Mouse (Mus musculus) CH12.LX (cell line): ENCODE data around the gene Ccnl1. TPM values are rescaled to one million over a fixed set of nuclear protein-coding genes. Genes with fewer than 3 reads are reported as not detected.
A peak's percentile ranks its signal among the peaks of the same experiment; 100 is the strongest.

ENCODE experiments used
- DNase-seq: peaks from one replicate; pipeline ENCODE4 v3.0.0-alpha.2; 2013; ENCODE audit errors: extremely low read depth
- H3K27ac ChIP-seq: 2 replicates; pipeline ENCODE4 v1.5.1; 2012; ENCODE audit warnings: low read depth, mild to moderate bottlenecking, control low read depth, moderate library complexity; ENCODE audit not compliant: insufficient read depth
- H3K27me3 ChIP-seq: replicated peaks from 2 replicates; pipeline ENCODE3; 2012; ENCODE audit warnings: inconsistent platforms
- H3K36me3 ChIP-seq, 2 experiments: replicated peaks in 1 of 2; 2 replicates each; pipeline versions ENCODE3 to v1.6.1; 2012; ENCODE audit warnings: inconsistent platforms in 1 of 2, low read length in 1 of 2, mild to moderate bottlenecking in 1 of 2, mixed read lengths in 1 of 2, moderate library complexity in 1 of 2; ENCODE audit not compliant: control insufficient read depth in 1 of 2, insufficient read depth in 1 of 2
- H3K4me1 ChIP-seq, 2 experiments: 2 replicates each; pipeline ENCODE4 v1.6.1; 2012; ENCODE audit warnings: inconsistent platforms in 1 of 2, moderate library complexity in 1 of 2; ENCODE audit not compliant: insufficient read depth in 2 of 2, control insufficient read depth in 1 of 2
- H3K4me2 ChIP-seq: 2 replicates; pipeline ENCODE4 v1.6.1; 2012; ENCODE audit warnings: low read depth, mild to moderate bottlenecking, control low read depth; ENCODE audit not compliant: poor library complexity, insufficient read depth, severe bottlenecking
- H3K4me3 ChIP-seq, 3 experiments: fragments of 150-350 bp in 1 of 3; sonication (generic) in 1 of 3; replicated peaks in 1 of 3; 2 replicates each; pipeline versions ENCODE3 to v1.5.1; 2011 to 2012; ENCODE audit warnings: low read depth in 2 of 3, low read length in 2 of 3, mild to moderate bottlenecking in 2 of 3, moderate library complexity in 2 of 3, control low read depth in 1 of 3, improper control_type of control experiment in 1 of 3, inconsistent platforms in 1 of 3, mixed read lengths in 1 of 3; ENCODE audit not compliant: poor library complexity in 1 of 3
- H3K79me2 ChIP-seq: replicated peaks from 2 replicates; pipeline ENCODE4 v1.6.1; 2012; ENCODE audit warnings: mild to moderate bottlenecking, moderate library complexity; ENCODE audit not compliant: control insufficient read depth, poor library complexity, insufficient read depth, severe bottlenecking; ENCODE audit errors: extremely low read depth
- H3K9ac ChIP-seq: 2 replicates; pipeline ENCODE4 v1.6.1; 2012; ENCODE audit warnings: low read depth, mild to moderate bottlenecking, control low read depth, moderate library complexity; ENCODE audit not compliant: insufficient read depth
- H3K9me3 ChIP-seq: replicated peaks from 2 replicates; pipeline ENCODE3; 2012; ENCODE audit warnings: low read length, inconsistent platforms, mixed read lengths
- CHD1 ChIP-seq: IDR thresholded peaks from 2 replicates; pipeline ENCODE4 v1.6.1; 2012; ENCODE audit warnings: low read depth, low read length, improper control_type of control experiment, inconsistent platforms
- CHD2 ChIP-seq: IDR thresholded peaks from 2 replicates; pipeline ENCODE4 v1.6.1; 2011; ENCODE audit warnings: low read length, improper control_type of control experiment
- CTCF ChIP-seq, 2 experiments: IDR thresholded peaks in 1 of 2; conservative IDR thresholded peaks in 1 of 2; 2 replicates each; pipeline ENCODE4 v1.5.1; 2011 to 2012; ENCODE audit warnings: low read depth in 2 of 2, low read length in 2 of 2, improper control_type of control experiment in 1 of 2, inconsistent platforms in 1 of 2, mild to moderate bottlenecking in 1 of 2, moderate library complexity in 1 of 2
- ETS1 ChIP-seq: conservative IDR thresholded peaks from 2 replicates; pipeline ENCODE4 v1.6.1; 2012; ENCODE audit warnings: low read depth, mild to moderate bottlenecking, inconsistent platforms, low read length, improper control_type of control experiment, moderate library complexity
- HCFC1 ChIP-seq: IDR thresholded peaks from 2 replicates; pipeline ENCODE4 v1.6.1; 2012; ENCODE audit warnings: low read depth, mild to moderate bottlenecking, inconsistent platforms, low read length, improper control_type of control experiment
- IRF4 ChIP-seq: IDR thresholded peaks from 2 replicates; pipeline ENCODE4 v1.6.1; 2014; ENCODE audit warnings: low read depth, mild to moderate bottlenecking, inconsistent platforms, low read length, improper control_type of control experiment
- NRF1 ChIP-seq: IDR thresholded peaks from 2 replicates; pipeline ENCODE4 v1.6.1; 2014; ENCODE audit warnings: low read depth, mild to moderate bottlenecking, inconsistent platforms, low read length, improper control_type of control experiment, moderate library complexity
- POLR2A ChIP-seq: IDR thresholded peaks from 2 replicates; pipeline ENCODE4 v1.6.1; 2011; ENCODE audit warnings: low read depth, mild to moderate bottlenecking, improper control_type of control experiment, low read length
- POLR2AphosphoS2 ChIP-seq: IDR thresholded peaks from 2 replicates; pipeline ENCODE4 v1.6.1; 2011; ENCODE audit warnings: low read depth, low read length, improper control_type of control experiment
- TCF12 ChIP-seq: IDR thresholded peaks from 2 replicates; pipeline ENCODE4 v1.6.1; 2014; ENCODE audit warnings: low read depth, mild to moderate bottlenecking, inconsistent platforms, low read length, improper control_type of control experiment
- ZKSCAN1 ChIP-seq: IDR thresholded peaks from 2 replicates; pipeline ENCODE4 v1.6.1; 2012; ENCODE audit warnings: low read depth, inconsistent platforms, low read length, improper control_type of control experiment, borderline replicate concordance
- dilution Hi-C: fragments of 300-500 bp; cut with MboI; formaldehyde crosslinking; loops from 2 replicates; pipeline ENCODE4 v1.14.3; 2020; ENCODE audit warnings: low sequenced_read_pairs; ENCODE audit not compliant: extremely low pct_unique_long_range_greater_than_20kb, extremely low pct_ligation_motif_present
- in situ Hi-C: fragments of 300-500 bp; cut with MboI; formaldehyde crosslinking; loops from 3 replicates; pipeline ENCODE4 v1.14.3; 2019; ENCODE audit warnings: low sequenced_read_pairs, low pct_ligation_motif_present, low pct_unique_long_range_greater_than_20kb, mixed read lengths
- polyA plus RNA-seq: library from polyadenylated mRNA; unstranded; fragments of >175 nt; gene quantifications from 2 replicates; pipeline ENCODE4 v1.2.1, GENCODE M21; 2012; ENCODE audit warnings: low read depth; ENCODE audit not compliant: insufficient read length
- total RNA-seq, 2 experiments: library from RNA; depleted of rRNA; stranded (reverse); fragments of 300-350 nt in 1 of 2; fragments of >200 nt in 1 of 2; gene quantifications; 2 replicates each; pipeline ENCODE4 v1.2.3; 2012 to 2014

The Ccnl1 gene
- total and polyA plus RNA-seq, 3 experiments, result 25.1 to 66.2 (median 58.8) TPM

DNA sequence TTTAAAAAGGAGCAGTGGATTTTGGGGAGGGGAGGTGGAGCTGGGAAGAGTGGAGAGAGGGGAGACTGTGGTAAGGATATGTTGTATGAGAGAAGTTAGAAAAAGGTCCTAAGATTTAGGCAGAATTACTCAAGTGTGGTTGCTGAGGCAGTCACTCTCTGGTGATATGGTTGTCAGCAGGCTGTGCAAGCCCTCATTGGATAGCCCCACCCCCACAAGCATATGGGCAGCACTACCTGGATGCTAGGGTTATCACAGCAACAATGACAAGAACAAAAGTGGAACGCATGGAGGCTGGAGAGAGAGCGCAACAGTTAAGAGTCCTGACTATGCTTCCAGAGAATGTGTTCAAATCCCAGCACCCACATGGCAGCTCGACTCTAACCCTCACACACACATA lies 13.3 kb downstream of the Ccnl1 start:
- Histone ChIP-seq H3K4me3 (no peak overlapping the region), H3K79me2 (0 out of 2 replicates have a peak, but pooled peaks cover 2% of the 10 kb centered on the region)
- dilution Hi-C loops, result no loop called here
- TF ChIP-seq HCFC1 (no peak), IRF4 (no peak), POLR2A (peak; percentile 20; the same call in 1 of the 2 replicates), POLR2AphosphoS2 (peak; percentile 76)
- TF ChIP-seq, all 38 proteins: peak for 2
- in situ Hi-C loops, result loop anchor here (25.0 kb wide), 2 partner anchors 582 to 957 kb away; no protein-coding TSS in a partner anchor
- Histone ChIP-seq H3K9ac (no peak overlapping the region), H3K4me2 (no peak overlapping the region), H3K9me3 (no peaks in the 10 kb centered on the region), H3K27me3 (no peaks in the 10 kb centered on the region), H3K27ac (no peak overlapping the region), H3K4me1 (no peaks in the 10 kb centered on the region; a peak in 1 of 4 replicates), H3K36me3 (peaks cover 36 to 55% of the 10 kb centered on the region in 2 experiments)
- DNase-seq, result no peak

DNA sequence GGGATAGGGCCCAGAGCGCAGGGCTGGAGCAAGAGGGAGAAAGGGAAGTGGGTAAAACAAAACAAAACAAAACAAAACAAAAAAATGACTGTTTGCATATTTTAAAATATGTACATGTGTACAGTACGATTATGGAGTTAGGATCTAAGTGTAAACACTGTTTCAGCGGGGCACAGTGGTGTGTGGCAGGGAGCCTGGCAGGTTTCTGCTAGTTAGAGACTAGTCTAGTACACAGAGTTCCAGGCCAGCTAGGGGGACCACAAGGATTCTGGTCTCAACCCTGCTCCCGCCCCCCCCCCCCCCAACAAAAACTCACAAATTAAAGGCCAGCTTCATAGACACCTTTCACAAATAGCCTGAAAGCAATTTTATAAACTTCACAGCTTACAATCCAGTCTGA lies 14.6 kb downstream of the Ccnl1 start:
- no peak for TF ChIP-seq TCF12
- TF ChIP-seq NRF1, result no peak
- no peak for TF ChIP-seq CTCF (conservative IDR thresholded peaks at IDR 0.05 in 1 of 2, IDR thresholded peaks at IDR 0.05 in 1 of 2; ENCODE audit: low read depth in 2 of 2, low read length in 2 of 2)
- TF ChIP-seq ZKSCAN1, result no peak
- no peak for TF ChIP-seq ETS1
- dilution Hi-C loops, result no loop called here
- no peak overlapping the region for H3K27ac ChIP-seq
- no peaks in the 10 kb centered on the region for H3K9me3 ChIP-seq
- no peaks in the 10 kb centered on the region for H3K27me3 ChIP-seq
- H3K4me1 ChIP-seq, result no peaks in the 10 kb centered on the region
- in situ Hi-C loops, result loop anchor here (25.0 kb wide), 2 partner anchors 581 to 956 kb away; no protein-coding TSS in a partner anchor
- no peak overlapping the region for H3K4me2 ChIP-seq
- DNase-seq, result no peak
- H3K36me3 ChIP-seq, result peaks cover 32 to 43% of the 10 kb centered on the region in 2 experiments
- H3K4me3 ChIP-seq, result no peak overlapping the region
- no peak overlapping the region for H3K9ac ChIP-seq
- no peaks in the 10 kb centered on the region for H3K79me2 ChIP-seq

DNA sequence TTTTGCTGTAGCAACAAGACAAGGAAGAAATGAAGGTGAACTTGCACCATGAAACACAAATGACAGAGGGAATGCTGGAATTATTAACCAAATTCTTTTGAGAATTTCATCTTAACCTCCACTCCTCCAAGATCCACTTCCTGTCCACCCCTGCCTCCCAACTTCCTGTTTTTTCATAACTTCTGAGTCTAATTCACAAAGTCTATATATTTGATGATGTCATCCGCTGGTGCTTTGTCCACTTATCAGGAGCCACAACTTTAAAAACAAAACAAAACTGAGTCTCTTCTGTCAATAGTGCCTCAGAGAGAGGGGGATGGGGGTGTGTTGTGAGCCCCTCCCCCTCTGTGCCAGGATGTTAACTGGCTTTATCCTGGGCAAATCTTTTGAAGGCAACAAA lies 17.0 kb downstream of the Ccnl1 start:
- no peak overlapping the region for H3K9ac ChIP-seq
- in situ Hi-C loops (loop anchor here (25.0 kb wide), 2 partner anchors 579 to 954 kb away; no protein-coding TSS in a partner anchor), dilution Hi-C loops (no loop called here)
- no peaks in the 10 kb centered on the region for H3K27me3 ChIP-seq
- no peaks in the 10 kb centered on the region for H3K4me1 ChIP-seq
- H3K36me3 ChIP-seq, result peaks cover 12 to 19% of the 10 kb centered on the region in 2 experiments
- no peak overlapping the region for H3K27ac ChIP-seq
- no peak for DNase-seq
- H3K79me2 ChIP-seq, result no peaks in the 10 kb centered on the region
- no peaks in the 10 kb centered on the region for H3K9me3 ChIP-seq
- no peak overlapping the region for H3K4me2 ChIP-seq
- H3K4me3 ChIP-seq, result no peak overlapping the region
- TF ChIP-seq CHD2 (peak; percentile 34; the same call in 1 of the 2 replicates), CHD1 (no peak)
